Mouse (Mus musculus) limb, embryonic 12.5 days (tissue): Measurements from ENCODE around the gene Nfkbib. TPM values are rescaled to one million over a fixed set of nuclear protein-coding genes. Genes with fewer than 3 reads are reported as not detected.

Experiments
- ATAC-seq: fragments of 200-750 bp; cut with Nextera tagmentation; 2 replicates; pipeline ENCODE4 v1.8.0; 2017; ENCODE audit warnings: low read depth, moderate TSS enrichment; ENCODE audit not compliant: insufficient number of reproducible peaks, insufficient read depth, low FRiP score, low TSS enrichment
- H3K27ac ChIP-seq: fragments of 300-500 bp; sonication (generic); 2 replicates; pipeline ENCODE4 v1.5.1; 2016; ENCODE audit warnings: mild to moderate bottlenecking, moderate library complexity
- H3K27me3 ChIP-seq: fragments of 300-500 bp; sonication (generic); 2 replicates; pipeline ENCODE4 v1.6.1; 2016; ENCODE audit warnings: mild to moderate bottlenecking, moderate library complexity
- H3K36me3 ChIP-seq: fragments of 300-500 bp; sonication (generic); 2 replicates; pipeline ENCODE4 v1.6.1; 2016; ENCODE audit warnings: mild to moderate bottlenecking, moderate library complexity
- H3K4me1 ChIP-seq: fragments of 300-500 bp; sonication (generic); replicated peaks from 2 replicates; pipeline ENCODE4 v1.6.1; 2016
- H3K4me2 ChIP-seq: fragments of 300-500 bp; sonication (generic); 2 replicates; pipeline ENCODE4 v1.6.1; 2016; ENCODE audit warnings: mild to moderate bottlenecking, moderate library complexity
- H3K4me3 ChIP-seq: fragments of 300-500 bp; sonication (generic); replicated peaks from 2 replicates; pipeline ENCODE4 v1.5.1; 2016; ENCODE audit warnings: mild to moderate bottlenecking
- H3K9ac ChIP-seq: fragments of 300-500 bp; sonication (generic); replicated peaks from 2 replicates; pipeline ENCODE4 v1.6.1; 2016; ENCODE audit warnings: mild to moderate bottlenecking, moderate library complexity
- H3K9me3 ChIP-seq: fragments of 300-500 bp; sonication (generic); 2 replicates; pipeline ENCODE4 v1.6.1; 2016; ENCODE audit warnings: mild to moderate bottlenecking, moderate library complexity
- WGBS: fragments of 180-500 bp; shearing (Covaris S2); methylation state at CpG from one replicate; pipeline ENCODE4 v1.1.7; 2016; 5-methylcytosine and 5-hydroxymethylcytosine counted together
- polyA plus RNA-seq: library from polyadenylated mRNA; unstranded; fragments of >200 nt; fragmentation: Nextera tagmentation; extraction: Ambion mirVana; gene quantifications from 2 replicates; pipeline ENCODE4 v1.2.1, GENCODE M21; 2016

Gene Nfkbib
- polyA plus RNA-seq, 1 experiment from 2014 or later, result 40.8 TPM

- under 1% methylated on average over 45 of the region's 45 CpGs for WGBS
- no peaks in the 10 kb centered on the region for H3K27me3 ChIP-seq
These were observed 986 bp downstream of the Nfkbib start, which contains the start of gene Sirt2 for GRCm38 (mm10) chr7:28766173-28766879. Sirt2 (plus strand) TSS chr7:28766735.

GRCm38 (mm10) chr7:28765211-28765610, 2.1 kb downstream of the Nfkbib start:
- Histone ChIP-seq H3K4me2 (peak overlapping the region; percentile 66), H3K9me3 (no peaks in the 10 kb centered on the region), H3K27me3 (no peaks in the 10 kb centered on the region), H3K27ac (no peak overlapping the region), H3K4me1 (peaks cover 18% of the 10 kb centered on the region), H3K36me3 (peaks cover 29% of the 10 kb centered on the region), H3K4me3 (no peak overlapping the region; the same call in 1 of the 2 replicates), H3K9ac (no peak overlapping the region)
- 87% methylated on average over 6 of the region's 6 CpGs for WGBS
- ATAC-seq, result no peak

More at GRCm38 (mm10) chr7:28766173-28766879, 986 bp downstream of the Nfkbib start, which contains the start of gene Sirt2:
- Histone ChIP-seq H3K4me2 (peak within 1 kb of the TSS; percentile 66), H3K9me3 (no peaks in the 10 kb centered on the region), H3K4me3 (peak within 1 kb of the TSS; percentile 76), H3K4me1 (peaks cover 18% of the 10 kb centered on the region), H3K9ac (peak within 1 kb of the TSS; percentile 75), H3K27ac (no peak within 1 kb of the TSS), H3K36me3 (peaks cover 19% of the 10 kb centered on the region)
- ATAC-seq, result peak; percentile 98

GRCm38 (mm10) chr7:28761907-28762306, 5.4 kb downstream of the Nfkbib start:
- Histone ChIP-seq H3K27ac (no peak overlapping the region), H3K4me2 (no peak overlapping the region), H3K9me3 (no peaks in the 10 kb centered on the region), H3K36me3 (peaks cover 54% of the 10 kb centered on the region), H3K4me3 (no peak overlapping the region), H3K4me1 (peaks cover 9% of the 10 kb centered on the region), H3K27me3 (peaks cover 9% of the 10 kb centered on the region), H3K9ac (no peak overlapping the region)
- ATAC-seq, result no peak
- WGBS, result 92% methylated on average over 9 of the region's 9 CpGs

GRCm38 (mm10) chr7:28758623-28759022, 8.7 kb downstream of the Nfkbib start:
- WGBS, result 86% methylated on average over 13 of the region's 13 CpGs
- Histone ChIP-seq H3K4me1 (peaks cover 12% of the 10 kb centered on the region), H3K27ac (no peak overlapping the region), H3K9me3 (no peaks in the 10 kb centered on the region), H3K27me3 (peaks cover 28% of the 10 kb centered on the region), H3K4me2 (no peak overlapping the region), H3K9ac (no peak overlapping the region), H3K36me3 (peaks cover 61% of the 10 kb centered on the region), H3K4me3 (no peak overlapping the region)
- no peak for ATAC-seq

GRCm38 (mm10) chr7:28756079-28756478, 11.2 kb downstream of the Nfkbib start, which contains the start of gene Ccer2:
Ccer2 (plus strand) TSS chr7:28756174.
- no peak within 1 kb of the TSS; the same call in 1 of the 2 replicates for H3K9ac ChIP-seq

GRCm38 (mm10) chr7:28749935-28750334, 17.4 kb downstream of the Nfkbib start:
- no peak for ATAC-seq
- Histone ChIP-seq H3K4me1 (no peaks in the 10 kb centered on the region), H3K4me2 (no peak overlapping the region), H3K36me3 (peaks cover 70% of the 10 kb centered on the region), H3K27me3 (no peaks in the 10 kb centered on the region), H3K9me3 (no peaks in the 10 kb centered on the region), H3K9ac (no peak overlapping the region), H3K27ac (no peak overlapping the region), H3K4me3 (no peak overlapping the region)
- 87% methylated on average over 7 of the region's 7 CpGs for WGBS

More at GRCm38 (mm10) chr7:28756079-28756478, 11.2 kb downstream of the Nfkbib start, which contains the start of gene Ccer2:
- peaks cover 28% of the 10 kb centered on the region for H3K27me3 ChIP-seq
- H3K36me3 ChIP-seq, result peaks cover 59% of the 10 kb centered on the region
- no peak within 1 kb of the TSS for H3K27ac ChIP-seq
- peak within 1 kb of the TSS; percentile 46 for H3K4me2 ChIP-seq
- ATAC-seq, result peak; percentile 44; the same call in 1 of the 2 replicates
- H3K9me3 ChIP-seq, result no peaks in the 10 kb centered on the region
- H3K4me1 ChIP-seq, result peaks cover 12% of the 10 kb centered on the region
- H3K4me3 ChIP-seq, result no peak within 1 kb of the TSS
- WGBS, result under 1% methylated on average over 17 of the region's 17 CpGs

- H3K9me3 ChIP-seq, result no peaks in the 10 kb centered on the region
- under 1% methylated on average over 39 of the region's 39 CpGs for WGBS
- peak within 1 kb of the TSS; percentile 76 for H3K9ac ChIP-seq
- peak within 1 kb of the TSS; percentile 61 for H3K4me3 ChIP-seq
- no peaks in the 10 kb centered on the region for H3K27me3 ChIP-seq
- peak within 1 kb of the TSS; percentile 77 for H3K27ac ChIP-seq
- H3K4me2 ChIP-seq, result peak within 1 kb of the TSS; percentile 87
- H3K36me3 ChIP-seq, result peaks cover 62% of the 10 kb centered on the region
- H3K4me1 ChIP-seq, result peaks cover 8% of the 10 kb centered on the region; the same call in 1 of the 2 replicates
- peak; percentile 99 for ATAC-seq
These were observed 25.4 kb downstream of the Nfkbib start, which contains the start of the genes Mrps12 and Sars2 for GRCm38 (mm10) chr7:28741709-28742438. Mrps12 (minus strand) TSS chr7:28741820. Sars2 (plus strand) TSS chr7:28741992.

- Histone ChIP-seq H3K27me3 (no peaks in the 10 kb centered on the region), H3K4me1 (peaks cover 8% of the 10 kb centered on the region; the same call in 1 of the 2 replicates), H3K4me3 (peak overlapping the region; percentile 61), H3K4me2 (peak overlapping the region; percentile 87), H3K9me3 (no peaks in the 10 kb centered on the region), H3K27ac (0 out of 2 replicates have a peak overlapping the region, but pooled peaks have one; percentile 14), H3K9ac (peak overlapping the region; percentile 76), H3K36me3 (peaks cover 62% of the 10 kb centered on the region)
- ATAC-seq, result no peak
- 1% methylated on average over 13 of the region's 13 CpGs for WGBS
These were observed 26.0 kb downstream of the Nfkbib start for GRCm38 (mm10) chr7:28741368-28741708.

- Histone ChIP-seq H3K9me3 (no peaks in the 10 kb centered on the region), H3K4me2 (peak overlapping the region; percentile 87), H3K27me3 (no peaks in the 10 kb centered on the region), H3K4me1 (peaks cover 8% of the 10 kb centered on the region; the same call in 1 of the 2 replicates), H3K9ac (peak overlapping the region; percentile 76), H3K36me3 (peaks cover 62% of the 10 kb centered on the region), H3K27ac (no peak overlapping the region), H3K4me3 (peak overlapping the region; percentile 61)
- 38% methylated on average over 9 of the region's 9 CpGs for WGBS
- ATAC-seq, result no peak
These were observed 26.4 kb downstream of the Nfkbib start for GRCm38 (mm10) chr7:28740949-28741348.

GRCm38 (mm10) chr7:28739829-28740228, 27.5 kb downstream of the Nfkbib start:
- Histone ChIP-seq H3K4me3 (no peak overlapping the region), H3K36me3 (peaks cover 63% of the 10 kb centered on the region), H3K27ac (no peak overlapping the region), H3K9me3 (no peaks in the 10 kb centered on the region), H3K4me2 (no peak overlapping the region), H3K4me1 (peaks cover 8% of the 10 kb centered on the region; the same call in 1 of the 2 replicates), H3K9ac (no peak overlapping the region), H3K27me3 (no peaks in the 10 kb centered on the region)
- WGBS, result 94% methylated on average over 21 of the region's 21 CpGs
- no peak for ATAC-seq

- Histone ChIP-seq H3K27me3 (peaks cover 9% of the 10 kb centered on the region; the same call in 1 of the 2 replicates), H3K36me3 (peaks cover 70% of the 10 kb centered on the region), H3K4me3 (no peak overlapping the region), H3K9me3 (peaks cover 7% of the 10 kb centered on the region; the same call in 1 of the 2 replicates), H3K27ac (no peak overlapping the region), H3K4me2 (no peak overlapping the region), H3K9ac (no peak overlapping the region), H3K4me1 (peaks cover 13% of the 10 kb centered on the region)
- WGBS, result 81% methylated on average over 6 of the region's 6 CpGs
- ATAC-seq, result no peak
These were observed 31.6 kb downstream of the Nfkbib start for GRCm38 (mm10) chr7:28735701-28736100.
